Mouse (Mus musculus): ENCODE measurements around the gene Olfr850. TPM values are rescaled to one million over a fixed set of nuclear protein-coding genes. Genes with fewer than 3 reads are reported as not detected.

The Olfr850 gene
- not detected in 2 replicates for polyA plus RNA-seq (2015; fragmentation: Nextera tagmentation; extraction: Ambion mirVana)

- Histone ChIP-seq H3K4me3 (ENCODE audit: low read depth, low read length) (no peak within 1 kb of the TSS), H3K4me1 (replicated peaks; ENCODE audit: control insufficient read depth, insufficient read depth) (no peaks in the 10 kb centered on the region), H3K36me3 (ENCODE audit: control insufficient read depth, insufficient read depth, low read length) (no peaks in the 10 kb centered on the region), H3K9me3 (ENCODE audit: control insufficient read depth, low read length) (no peaks in the 10 kb centered on the region), H3K27me3 (ENCODE audit: control insufficient read depth, insufficient read depth, low read length) (no peaks in the 10 kb centered on the region), H3K27ac (replicated peaks) (no peak within 1 kb of the TSS), H3K4me2 (replicated peaks; ENCODE audit: low read depth) (no peak within 1 kb of the TSS), H3K9ac (ENCODE audit: low read length) (no peak within 1 kb of the TSS)
- TF ChIP-seq EP300 (optimal IDR thresholded peaks at IDR 0.05) (no peak), CTCF (IDR thresholded peaks at IDR 0.05; ENCODE audit: low read depth) (no peak)
- ATAC-seq (ENCODE audit: low FRiP score, low TSS enrichment) (no peak), DNase-seq (ENCODE audit: low spot score) (no peak)
Measured at GRCm38 (mm10) chr9:19478148-19478547, at the start of gene Olfr850. Gene Olfr850 (minus strand): TSS chr9:19478248.

GRCm38 (mm10) chr9:19492995-19493394 is 14.9 kb upstream of the Olfr850 start, which contains the start of gene Olfr851:
Gene Olfr851 (plus strand): TSS chr9:19493295.
- Histone ChIP-seq H3K36me3 (ENCODE audit: control insufficient read depth, insufficient read depth, low read length) (no peaks in the 10 kb centered on the region), H3K9ac (ENCODE audit: low read length) (no peak within 1 kb of the TSS), H3K4me1 (replicated peaks; ENCODE audit: control insufficient read depth, insufficient read depth) (no peaks in the 10 kb centered on the region), H3K27ac (replicated peaks) (no peak within 1 kb of the TSS), H3K9me3 (ENCODE audit: control insufficient read depth, low read length) (no peaks in the 10 kb centered on the region), H3K4me2 (replicated peaks; ENCODE audit: low read depth) (no peak within 1 kb of the TSS), H3K27me3 (ENCODE audit: control insufficient read depth, insufficient read depth, low read length) (no peaks in the 10 kb centered on the region), H3K4me3 (ENCODE audit: low read depth, low read length) (no peak within 1 kb of the TSS)
- no peak for TF ChIP-seq EP300 (optimal IDR thresholded peaks at IDR 0.05)
- TF ChIP-seq CTCF (IDR thresholded peaks at IDR 0.05; ENCODE audit: low read depth) = no peak
- ATAC-seq (ENCODE audit: low FRiP score, low TSS enrichment) = no peak
- DNase-seq (ENCODE audit: low spot score) = no peak

GRCm38 (mm10) chr9:19439966-19440365 is 38.1 kb downstream of the Olfr850 start, which contains the start of gene Olfr849:
Gene Olfr849 (plus strand): TSS chr9:19440266.
- Histone ChIP-seq H3K9me3 (ENCODE audit: control insufficient read depth, low read length) (no peaks in the 10 kb centered on the region), H3K36me3 (ENCODE audit: control insufficient read depth, insufficient read depth, low read length) (no peaks in the 10 kb centered on the region), H3K27me3 (ENCODE audit: control insufficient read depth, insufficient read depth, low read length) (no peaks in the 10 kb centered on the region), H3K4me2 (replicated peaks; ENCODE audit: low read depth) (no peak within 1 kb of the TSS), H3K27ac (replicated peaks) (no peak within 1 kb of the TSS), H3K9ac (ENCODE audit: low read length) (no peak within 1 kb of the TSS), H3K4me1 (replicated peaks; ENCODE audit: control insufficient read depth, insufficient read depth) (no peaks in the 10 kb centered on the region), H3K4me3 (ENCODE audit: low read depth, low read length) (no peak within 1 kb of the TSS)
- DNase-seq (ENCODE audit: low spot score) (no peak), ATAC-seq (ENCODE audit: low FRiP score, low TSS enrichment) (no peak)
- TF ChIP-seq CTCF (IDR thresholded peaks at IDR 0.05; ENCODE audit: low read depth) (no peak), EP300 (optimal IDR thresholded peaks at IDR 0.05) (no peak)
- WGBS = 85% methylated on average over 2 of the region's 2 CpGs

Other genes starting within 250 kb of the Olfr850 start
- gene Olfr843, start 226.3 kb downstream of the Olfr850 start, polyA plus RNA-seq (2015; fragmentation: Nextera tagmentation; extraction: Ambion mirVana) = 0.01 TPM in 1 of 2 replicates, not detected in the other
- not detected in 2 replicates for gene Olfr844, start 161.9 kb downstream of the Olfr850 start, polyA plus RNA-seq (2015; fragmentation: Nextera tagmentation; extraction: Ambion mirVana)
- not detected in 2 replicates for gene Olfr845, start 141.8 kb downstream of the Olfr850 start, polyA plus RNA-seq (2015; fragmentation: Nextera tagmentation; extraction: Ambion mirVana)
- not detected in 2 replicates for gene Olfr846, start 114.2 kb downstream of the Olfr850 start, polyA plus RNA-seq (2015; fragmentation: Nextera tagmentation; extraction: Ambion mirVana)
- not detected in 2 replicates for gene Olfr847, start 99.6 kb downstream of the Olfr850 start, polyA plus RNA-seq (2015; fragmentation: Nextera tagmentation; extraction: Ambion mirVana)
- not detected in 2 replicates for gene Olfr849, start 38.0 kb downstream of the Olfr850 start, polyA plus RNA-seq (2015; fragmentation: Nextera tagmentation; extraction: Ambion mirVana)
- gene Olfr851, start 15.0 kb upstream of the Olfr850 start, polyA plus RNA-seq (2015; fragmentation: Nextera tagmentation; extraction: Ambion mirVana) = not detected in 2 replicates
- gene Olfr853, start 62.8 kb upstream of the Olfr850 start, polyA plus RNA-seq (2015; fragmentation: Nextera tagmentation; extraction: Ambion mirVana) = not detected in 2 replicates
- gene Olfr854, start 89.1 kb upstream of the Olfr850 start, polyA plus RNA-seq (2015; fragmentation: Nextera tagmentation; extraction: Ambion mirVana) = not detected in 2 replicates
- gene Olfr855, start 104.4 kb upstream of the Olfr850 start, polyA plus RNA-seq (2015; fragmentation: Nextera tagmentation; extraction: Ambion mirVana) = not detected in 2 replicates
- 9.0 and 9.9 TPM in 2 replicates for gene Zfp317, start 143.9 kb upstream of the Olfr850 start, polyA plus RNA-seq (2015; fragmentation: Nextera tagmentation; extraction: Ambion mirVana)
- gene Olfr857, start 231.2 kb upstream of the Olfr850 start, polyA plus RNA-seq (2015; fragmentation: Nextera tagmentation; extraction: Ambion mirVana) = not detected in 2 replicates

Data from stomach, postnatal 0 days (tissue).